In genomic region chr4:30447644-30448043, GRCm38 (mm10) we compare ENCODE assay signal across 16 mouse cellular contexts.
"Had no signal": no experiment of that assay in that cellular context is flagged by ENCODE, and none has a peak within 500 bp of the region (broad histone marks: within the 10 kb centered on the region; RNA-seq: fewer than 3 reads in every experiment).

No protein-coding gene starts in this region.

- H3K4me2 ChIP-seq: limb, embryonic 13.5 days; lung, embryonic 14.5 days; neural tube, embryonic 13.5 days had no signal

- DNase-seq: kidney, adult 9 months; kidney, postnatal 36 days; layer of hippocampus, adult 9-11 months; left cerebral cortex, postnatal 4 days; lung, embryonic 14.5 days; lung, postnatal 10 days; lung, postnatal 4 days; right cerebral cortex, adult 18-20 months; right cerebral cortex, postnatal 25 days; thymus, postnatal 4 days had no signal

- H3K27me3 ChIP-seq: limb, embryonic 13.5 days; neural tube, embryonic 13.5 days had no signal

- H3K9me3 ChIP-seq: limb, embryonic 13.5 days; midbrain, embryonic 10.5 days; neural tube, embryonic 13.5 days had no signal

- H3K4me1 ChIP-seq: limb, embryonic 13.5 days; midbrain, embryonic 10.5 days; neural tube, embryonic 13.5 days had no signal

- H3K27ac ChIP-seq: kidney, postnatal 0 days; limb, embryonic 13.5 days; liver, embryonic 14.5 days; midbrain, embryonic 10.5 days; neural tube, embryonic 13.5 days had no signal

- H3K36me3 ChIP-seq: limb, embryonic 13.5 days; midbrain, embryonic 10.5 days; neural tube, embryonic 13.5 days had no signal

- H3K4me3 ChIP-seq: limb, embryonic 13.5 days; midbrain, embryonic 10.5 days; neural tube, embryonic 13.5 days had no signal

- H3K9ac ChIP-seq: limb, embryonic 13.5 days; liver, embryonic 14.5 days; lung, embryonic 14.5 days; neural tube, embryonic 13.5 days had no signal

- ATAC-seq: midbrain, embryonic 16.5 days had no signal
